Mouse (Mus musculus): Measurements from ENCODE around the gene Kars.

Gene Kars

GRCm38 (mm10) chr8:111978147-111978546 lies 33.0 kb downstream of the Kars start:
- DNase-seq = no peak

DNA sequence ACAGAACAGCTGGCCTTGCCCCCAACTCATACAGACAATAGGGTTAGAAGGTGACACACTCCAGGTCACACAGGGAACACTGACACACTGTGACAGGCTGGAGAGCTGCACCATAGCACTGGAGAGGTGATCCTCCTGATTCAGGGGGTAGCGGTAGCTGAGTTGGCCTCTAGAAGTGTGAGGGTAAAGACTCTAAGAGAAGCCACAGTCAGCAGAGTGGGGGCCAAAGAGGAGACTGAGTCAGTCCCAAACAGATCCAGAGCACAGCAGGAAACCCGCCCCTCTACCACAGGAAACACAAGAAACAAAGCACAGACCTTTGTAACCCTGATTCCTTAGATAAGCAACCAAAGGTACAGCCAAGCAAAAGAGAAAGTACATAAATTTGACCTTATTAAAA lies 34.8 kb downstream of the Kars start:
- peak; percentile 66 for DNase-seq

GRCm38 (mm10) chr8:111975706-111976105 lies 35.4 kb downstream of the Kars start:
- DNase-seq = no peak

DNA sequence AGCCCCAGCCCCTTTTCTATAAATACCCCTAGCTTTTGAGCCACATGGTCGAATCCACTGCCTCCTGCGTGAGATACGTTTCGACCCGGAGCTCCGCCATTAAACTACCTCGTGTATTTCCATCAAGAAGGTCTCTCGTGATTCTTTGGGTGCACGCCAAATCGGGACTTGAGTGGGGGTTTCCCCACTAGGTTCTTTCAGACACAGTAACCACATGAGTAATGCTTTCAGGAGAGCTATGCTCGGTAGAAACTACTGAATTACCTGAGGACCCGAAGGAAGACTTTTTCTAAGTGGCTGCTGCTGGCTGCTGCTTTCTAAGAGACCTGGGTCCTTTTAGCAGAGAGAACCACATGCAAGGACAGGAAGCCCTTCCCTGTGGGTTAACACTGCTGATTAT lies 37.0 kb downstream of the Kars start:
- DNase-seq = no peak

- DNase-seq = no peak
Measured at GRCm38 (mm10) chr8:111968991-111969390, 42.1 kb downstream of the Kars start.

GRCm38 (mm10) chr8:111968541-111968940 lies 42.6 kb downstream of the Kars start:
- DNase-seq = no peak

- DNase-seq = no peak
Measured at GRCm38 (mm10) chr8:111967246-111967870, 43.8 kb downstream of the Kars start.

DNA sequence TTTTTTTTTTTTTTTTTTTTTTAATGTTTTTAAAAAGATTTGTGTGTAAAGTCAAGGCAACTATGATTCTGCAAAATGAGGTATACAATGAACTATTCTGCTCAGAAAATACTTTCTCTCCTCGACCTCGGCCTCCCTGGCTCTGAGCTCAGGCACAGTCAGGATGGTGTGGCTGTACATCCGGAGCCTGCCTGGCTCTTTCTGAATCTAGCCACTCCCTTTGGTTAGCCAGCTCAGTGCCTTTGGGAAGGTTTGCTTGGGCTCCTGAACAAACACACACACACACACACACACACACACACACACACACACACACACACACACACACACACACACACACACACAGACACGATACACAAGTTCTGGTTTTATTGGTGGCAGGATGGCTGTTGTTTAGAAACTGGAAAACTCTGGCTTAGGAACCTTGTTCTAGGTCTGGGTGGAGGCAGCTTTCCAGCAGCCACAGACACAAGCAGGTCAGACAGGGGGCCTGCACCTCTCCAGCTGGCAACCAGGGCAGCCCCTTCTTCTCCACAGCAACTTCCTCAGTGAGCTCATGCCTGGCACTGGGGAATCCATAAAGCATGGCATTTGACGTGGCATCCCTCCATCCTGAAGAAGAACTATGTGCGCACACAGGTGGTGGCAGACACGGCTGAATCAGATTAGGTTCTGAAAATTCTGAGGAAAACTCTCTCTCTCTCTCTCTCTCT lies 46.1 kb downstream of the Kars start:
- DNase-seq = no peak

GRCm38 (mm10) chr8:111964351-111964750 lies 46.8 kb downstream of the Kars start:
- no peak for DNase-seq

DNA sequence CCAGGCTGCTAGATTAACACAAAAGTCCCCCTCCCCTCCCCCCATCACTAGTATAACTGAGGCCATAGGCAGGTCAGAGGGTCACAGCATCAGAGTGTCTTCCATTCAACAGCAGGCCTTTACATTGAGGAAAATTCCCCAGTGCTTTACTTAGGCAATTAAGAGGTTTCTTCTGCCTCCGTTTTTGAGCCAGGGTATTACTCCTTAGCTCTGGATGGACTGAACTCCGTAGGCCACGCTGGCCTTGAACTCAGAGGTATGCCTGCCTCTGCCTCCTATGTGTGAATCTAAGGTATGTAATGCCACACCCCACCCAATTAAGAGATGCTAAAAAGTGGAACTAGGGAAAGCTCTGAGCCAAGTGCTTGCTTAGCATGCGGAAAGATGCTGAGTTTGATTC lies 47.6 kb downstream of the Kars start:
- DNase-seq = no peak

DNA sequence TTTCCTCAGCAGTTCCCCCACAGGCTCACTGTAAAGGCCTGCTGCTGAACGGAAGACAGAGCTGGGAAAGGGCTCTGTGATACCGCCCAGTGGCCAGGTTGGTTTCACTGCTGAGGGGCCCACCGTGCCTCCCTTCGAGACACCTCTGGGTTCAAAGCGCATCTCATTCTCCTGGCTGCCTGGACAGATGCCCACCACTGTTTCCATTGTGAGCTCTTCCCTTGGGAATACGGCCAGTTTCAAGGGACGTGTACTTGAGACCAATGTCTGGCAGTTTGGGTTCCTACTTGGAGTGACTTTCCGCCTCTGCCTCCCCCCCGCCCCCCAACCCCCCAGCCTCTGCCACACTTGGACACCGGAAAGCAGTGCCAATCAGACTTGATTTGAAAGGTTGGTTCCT lies 48.0 kb downstream of the Kars start:
- no peak for DNase-seq

DNA sequence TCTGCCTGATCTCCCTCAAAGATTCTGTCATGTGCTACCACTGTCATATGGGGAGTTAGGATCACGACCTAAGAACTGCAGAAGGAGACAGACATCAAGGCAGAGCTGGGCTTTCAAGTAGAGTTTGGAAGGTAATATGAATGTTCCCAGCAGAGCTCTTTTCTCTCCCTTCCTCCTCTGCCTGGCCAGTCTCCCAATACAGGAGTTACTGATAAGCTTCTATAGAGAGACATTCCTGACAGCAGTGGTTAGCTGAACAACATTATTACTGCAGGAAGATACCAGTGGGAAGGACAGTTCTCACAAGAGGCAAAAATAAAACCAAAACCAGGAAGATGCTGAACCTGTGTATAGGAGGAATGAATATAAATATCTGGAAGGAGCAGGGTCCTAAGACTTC lies 48.5 kb downstream of the Kars start:
- no peak for DNase-seq

GRCm38 (mm10) chr8:111961330-111961729 lies 49.8 kb downstream of the Kars start:
- DNase-seq = no peak

GRCm38 (mm10) chr8:111960591-111961321 lies 50.4 kb downstream of the Kars start:
- no peak for DNase-seq

- no peak for DNase-seq
Measured at GRCm38 (mm10) chr8:111957231-111957630, 53.9 kb downstream of the Kars start.

DNA sequence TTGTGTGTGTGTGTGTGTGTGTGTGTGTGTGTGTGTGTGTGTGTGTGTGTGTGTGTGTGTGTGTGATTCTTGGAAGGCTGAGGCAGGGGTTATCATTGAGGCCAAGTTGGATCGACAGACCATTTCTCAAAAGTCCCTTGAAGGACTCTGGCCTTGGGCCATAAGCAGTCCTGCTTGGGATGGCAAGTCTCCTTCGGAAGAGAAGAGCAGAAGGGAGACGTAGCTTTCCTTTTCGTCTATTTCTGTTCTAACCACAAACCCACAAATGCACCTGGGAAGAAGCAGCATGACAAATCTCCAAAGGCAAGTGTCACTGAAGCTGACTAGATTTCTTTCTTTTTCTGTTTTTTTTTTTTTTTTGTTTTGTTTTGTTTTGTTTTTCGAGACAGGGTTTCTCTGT lies 55.2 kb downstream of the Kars start:
- no peak for DNase-seq

- no peak for DNase-seq
Measured at GRCm38 (mm10) chr8:111954844-111955594, 56.1 kb downstream of the Kars start.

DNA sequence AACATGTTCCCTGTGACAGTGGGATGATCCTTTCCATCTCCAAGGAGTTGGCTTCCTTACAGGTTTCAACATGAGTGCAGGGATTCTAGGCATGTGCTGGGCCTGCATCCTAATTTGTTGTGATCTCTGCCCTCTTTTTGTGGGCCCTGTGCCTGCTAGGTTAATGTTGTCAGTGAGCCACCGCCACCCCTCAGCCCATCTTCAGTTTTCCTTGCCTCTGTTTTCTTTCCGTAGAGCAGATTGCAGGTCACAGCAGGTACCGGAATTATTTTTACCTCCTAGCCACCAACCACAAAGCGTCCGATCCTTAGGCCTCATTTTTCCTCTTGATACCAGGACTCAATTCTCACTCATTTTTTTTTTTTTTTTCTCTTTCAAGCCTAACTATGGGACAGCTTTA lies 59.2 kb downstream of the Kars start:
- no peak for DNase-seq

- no peak for DNase-seq
Measured at GRCm38 (mm10) chr8:111951317-111951716, 59.8 kb downstream of the Kars start.

- DNase-seq = no peak
Measured at GRCm38 (mm10) chr8:111950846-111951245, 60.3 kb downstream of the Kars start.

DNA sequence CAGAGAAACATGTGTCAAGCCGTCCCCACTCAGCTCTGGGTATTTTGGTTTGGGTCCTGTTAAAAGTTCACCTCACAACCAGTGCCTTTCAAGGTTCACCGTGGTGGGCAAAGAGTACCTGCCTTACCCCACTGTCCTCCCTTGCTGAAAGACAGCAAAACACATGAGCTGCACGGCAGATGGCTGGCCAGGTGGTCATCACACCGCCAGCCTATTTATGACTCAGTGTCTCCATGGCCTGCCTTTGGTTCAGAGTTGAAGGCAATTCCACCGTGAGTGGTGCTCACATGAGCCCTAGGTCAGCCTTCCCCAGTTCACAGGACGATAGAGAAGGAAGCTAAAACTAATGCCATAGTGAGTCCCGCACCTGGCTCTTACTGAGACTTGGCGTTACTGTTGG lies 63.2 kb downstream of the Kars start:
- DNase-seq = no peak

GRCm38 (mm10) chr8:111947144-111947543 lies 64.0 kb downstream of the Kars start:
- DNase-seq = no peak

GRCm38 (mm10) chr8:111943544-111943943 lies 67.6 kb downstream of the Kars start:
- DNase-seq = no peak
